Mouse (Mus musculus) liver, embryonic 14.5 days (tissue): ENCODE measurements around the gene Lyst. TPM values are rescaled to one million over a fixed set of nuclear protein-coding genes. Genes with fewer than 3 reads are reported as not detected.

Experiments
- ATAC-seq: fragments of 200-750 bp; cut with Nextera tagmentation; 2 replicates; pipeline ENCODE4 v1.8.0; 2017; ENCODE audit warnings: moderate number of reproducible peaks, mild to moderate bottlenecking, moderate library complexity; ENCODE audit not compliant: insufficient read depth
- DNase-seq, 3 experiments: peaks; one replicate each; pipeline ENCODE4 v3.0.0-alpha.2; 2012 to 2013; ENCODE audit warnings: low read depth in 3 of 3, low spot score in 3 of 3
- H3K27ac ChIP-seq: fragments of 300-500 bp; sonication (generic); 2 replicates; pipeline ENCODE4 v1.5.1; 2014; ENCODE audit warnings: moderate library complexity, mild to moderate bottlenecking, control low read depth, inconsistent platforms
- H3K27me3 ChIP-seq: fragments of 300-500 bp; sonication (generic); 2 replicates; pipeline ENCODE4 v1.6.1; 2014; ENCODE audit warnings: mild to moderate bottlenecking, low read length, moderate library complexity; ENCODE audit not compliant: control insufficient read depth, insufficient read depth
- H3K36me3 ChIP-seq: fragments of 300-500 bp; sonication (generic); replicated peaks from 2 replicates; pipeline ENCODE4 v1.6.1; 2014; ENCODE audit warnings: low read depth; ENCODE audit not compliant: control insufficient read depth, insufficient read depth
- H3K4me1 ChIP-seq, 2 experiments: fragments of 200-500 bp in 1 of 2; fragments of 300-500 bp in 1 of 2; sonication (generic) in 1 of 2; replicated peaks; 2 replicates each; pipeline ENCODE4 v1.6.1; 2012 to 2014; ENCODE audit warnings: antibody characterized with exemption in 1 of 2, inconsistent platforms in 1 of 2, low read length in 1 of 2; ENCODE audit not compliant: control insufficient read depth in 2 of 2, insufficient read depth in 2 of 2
- H3K4me2 ChIP-seq: fragments of 300-500 bp; sonication (generic); 2 replicates; pipeline ENCODE4 v1.6.1; 2014; ENCODE audit warnings: low read depth, mild to moderate bottlenecking, control low read depth, moderate library complexity
- H3K4me3 ChIP-seq, 2 experiments: fragments of 200-500 bp in 1 of 2; fragments of 300-500 bp in 1 of 2; sonication (generic) in 1 of 2; 2 replicates each; pipeline ENCODE4 v1.5.1; 2012 to 2014; ENCODE audit warnings: low read depth in 2 of 2, low read length in 2 of 2, mild to moderate bottlenecking in 2 of 2, control low read depth in 1 of 2, inconsistent platforms in 1 of 2, moderate library complexity in 1 of 2; ENCODE audit not compliant: insufficient read depth in 1 of 2
- H3K9ac ChIP-seq: fragments of 300-500 bp; sonication (generic); replicated peaks from 2 replicates; pipeline ENCODE4 v1.6.1; 2014; ENCODE audit warnings: mild to moderate bottlenecking, control low read depth, moderate library complexity
- H3K9me3 ChIP-seq: fragments of 300-500 bp; sonication (generic); 2 replicates; pipeline ENCODE4 v1.6.1; 2016; ENCODE audit warnings: low read length, mixed read lengths; ENCODE audit not compliant: control insufficient read depth
- CTCF ChIP-seq: IDR thresholded peaks from 2 replicates; pipeline ENCODE4 v1.5.1; 2016; ENCODE audit warnings: antibody characterized with exemption, low read depth, control low read depth
- EP300 ChIP-seq: IDR thresholded peaks from 2 replicates; pipeline ENCODE4 v1.6.1; 2016; ENCODE audit warnings: antibody characterized with exemption, low read depth
- WGBS: fragments of 180-500 bp; shearing (Covaris S2); extraction: QIAGEN DNeasy Blood & Tissue Kit; methylation state at CpG from one replicate; pipeline ENCODE4 v1.1.7; 2014; ENCODE audit not compliant: insufficient replicate concordance; 5-methylcytosine and 5-hydroxymethylcytosine counted together
- polyA plus RNA-seq, 2 experiments: library from polyadenylated mRNA; depleted of rRNA in 1 of 2; stranded (reverse) in 1 of 2; unstranded in 1 of 2; fragments of >200 nt; fragmentation: Nextera tagmentation in 1 of 2; extraction: Ambion mirVana in 1 of 2; gene quantifications; 2 replicates each; pipeline versions ENCODE4 v1.2.1 to v1.2.3; 2012 to 2014

Lyst gene
- polyA plus RNA-seq, 2 experiments = 1.8 to 2.3 TPM

DNA sequence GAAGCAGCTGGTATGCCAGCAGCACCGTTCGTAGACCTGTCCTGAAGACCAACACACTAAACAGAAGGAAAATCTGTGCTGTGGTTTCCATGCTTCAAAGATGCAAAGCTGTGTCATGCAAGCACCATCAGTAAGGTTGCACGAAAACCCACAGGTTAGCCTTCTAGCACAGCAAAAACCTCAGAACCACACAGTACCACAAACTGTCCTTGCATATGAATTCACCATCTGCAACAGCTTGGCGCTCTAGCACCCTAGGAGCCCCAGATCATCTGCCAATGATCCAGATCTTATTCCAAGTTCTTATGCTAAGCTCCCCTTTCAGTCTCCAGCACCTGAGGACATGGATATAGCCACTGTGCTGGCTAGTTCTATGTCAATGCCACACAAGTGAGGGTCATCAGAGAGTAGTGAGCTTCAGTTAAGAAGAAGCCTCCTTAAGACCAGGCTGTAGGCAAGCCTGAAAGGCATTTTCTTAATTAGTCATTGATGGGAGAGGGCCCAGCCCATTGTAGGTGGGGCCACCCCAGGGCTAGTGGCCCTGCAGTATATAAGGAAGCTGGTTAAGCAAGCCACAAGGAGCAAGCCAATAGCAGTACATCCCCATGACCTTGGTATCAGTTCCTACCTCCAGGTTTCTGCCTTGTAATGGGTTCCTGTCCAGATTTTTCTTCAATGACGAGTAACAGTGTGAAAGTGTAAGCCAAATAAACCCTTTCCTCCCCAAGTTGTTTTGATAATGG lies 33.0 kb upstream of the Lyst start:
- 50% methylated on average over 5 of the region's 5 CpGs for WGBS
- Histone ChIP-seq H3K4me1 (0 out of 4 replicates have a peak, but pooled peaks cover 0 to 4% of the 10 kb centered on the region in 2 experiments), H3K27ac (no peak overlapping the region), H3K36me3 (no peaks in the 10 kb centered on the region), H3K9me3 (no peaks in the 10 kb centered on the region), H3K27me3 (no peaks in the 10 kb centered on the region), H3K9ac (no peak overlapping the region), H3K4me3 (no peak overlapping the region), H3K4me2 (no peak overlapping the region)
- ATAC-seq (no peak), DNase-seq (no peak)
- TF ChIP-seq CTCF = no peak
- no peak for TF ChIP-seq EP300

DNA sequence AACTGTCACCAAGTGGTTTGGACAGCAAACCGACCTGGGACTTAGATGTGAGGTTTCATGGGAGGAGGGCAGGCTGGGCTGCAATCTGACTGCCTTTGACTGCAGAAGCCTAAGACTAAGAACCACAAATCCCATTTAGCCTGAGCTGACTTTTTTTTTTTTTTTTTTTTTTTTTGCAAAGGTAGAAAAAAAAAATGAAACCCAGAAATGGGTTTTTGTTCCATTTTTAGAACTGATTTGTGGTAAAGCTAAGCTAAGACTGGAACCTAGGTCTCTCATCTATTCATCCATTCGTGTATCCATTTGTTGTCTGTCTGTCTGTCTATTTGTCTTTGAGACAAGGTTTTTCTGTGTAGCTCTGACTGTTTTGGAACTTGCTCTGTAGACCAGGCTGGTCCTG lies 31.9 kb upstream of the Lyst start:
- H3K4me3 ChIP-seq = no peak overlapping the region
- no peak overlapping the region for H3K27ac ChIP-seq
- ATAC-seq (no peak), DNase-seq (no peak)
- no peak for TF ChIP-seq EP300
- no peak for TF ChIP-seq CTCF
- H3K27me3 ChIP-seq = no peaks in the 10 kb centered on the region
- no peak overlapping the region for H3K9ac ChIP-seq
- no peaks in the 10 kb centered on the region for H3K36me3 ChIP-seq
- H3K4me1 ChIP-seq = 0 out of 4 replicates have a peak, but pooled peaks cover 0 to 4% of the 10 kb centered on the region in 2 experiments
- H3K4me2 ChIP-seq = no peak overlapping the region
- H3K9me3 ChIP-seq = no peaks in the 10 kb centered on the region
- 20% methylated on average over 2 of the region's 2 CpGs for WGBS

DNA sequence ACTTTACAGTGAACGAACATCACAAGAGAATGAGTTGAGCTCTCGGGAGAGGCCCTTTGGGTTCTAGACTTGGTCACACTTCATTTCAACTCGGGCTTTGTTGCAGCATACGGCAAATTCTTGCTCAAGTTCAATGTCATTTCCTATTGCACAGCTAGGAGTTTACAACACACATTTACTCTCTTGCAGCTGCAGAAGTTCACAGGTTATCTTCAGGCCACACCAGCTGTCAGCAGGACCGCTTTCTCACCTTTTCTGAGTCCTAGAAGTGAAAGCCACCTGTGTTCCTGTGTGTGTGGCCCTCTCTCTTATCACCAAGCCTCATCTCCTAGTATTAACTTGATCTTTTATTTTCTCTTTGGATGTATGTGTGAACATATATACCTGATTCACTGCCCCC lies 31.3 kb upstream of the Lyst start:
- TF ChIP-seq EP300 (no peak), CTCF (no peak)

DNA sequence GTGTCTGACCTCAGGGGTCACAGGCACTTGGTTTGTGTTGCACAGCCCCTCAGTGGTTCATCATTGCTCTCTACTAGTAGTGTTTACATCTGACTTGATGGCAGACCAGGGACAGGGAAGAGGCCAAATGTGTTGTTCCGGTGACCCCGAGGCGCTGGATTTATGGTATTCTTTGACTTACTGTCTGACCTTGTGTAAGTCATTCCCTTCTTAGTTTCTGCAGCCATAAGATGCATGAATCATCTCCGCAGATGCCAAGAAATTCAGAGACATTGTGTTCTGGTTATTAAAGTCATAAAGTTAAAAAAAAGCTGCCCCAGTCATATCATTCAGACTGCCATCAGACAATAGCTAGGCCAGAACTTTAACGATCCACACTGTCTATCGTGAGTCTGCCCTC lies 27.6 kb upstream of the Lyst start:
- no peaks in the 10 kb centered on the region for H3K27me3 ChIP-seq
- no peak overlapping the region for H3K4me2 ChIP-seq
- H3K4me1 ChIP-seq = 0 out of 4 replicates have a peak, but pooled peaks cover 0 to 4% of the 10 kb centered on the region in 2 experiments
- no peaks in the 10 kb centered on the region for H3K36me3 ChIP-seq
- DNase-seq = no peak
- H3K4me3 ChIP-seq = no peak overlapping the region
- no peaks in the 10 kb centered on the region for H3K9me3 ChIP-seq
- no peak for ATAC-seq
- WGBS = 76% methylated on average over 6 of the region's 6 CpGs
- TF ChIP-seq CTCF = no peak
- TF ChIP-seq EP300 = no peak
- H3K27ac ChIP-seq = no peak overlapping the region
- H3K9ac ChIP-seq = no peak overlapping the region

More for the DNA sequence above, 31.3 kb upstream of the Lyst start:
- Histone ChIP-seq H3K4me3 (no peak overlapping the region), H3K27me3 (no peaks in the 10 kb centered on the region), H3K9me3 (no peaks in the 10 kb centered on the region), H3K4me2 (no peak overlapping the region), H3K4me1 (0 out of 4 replicates have a peak, but pooled peaks cover 0 to 4% of the 10 kb centered on the region in 2 experiments), H3K27ac (no peak overlapping the region), H3K36me3 (no peaks in the 10 kb centered on the region), H3K9ac (no peak overlapping the region)
- ATAC-seq (0 out of 2 replicates have a peak, but pooled peaks have one; percentile 28), DNase-seq (peak; percentile 13 to 22 (median 22))
- WGBS = 43% methylated on average over 5 of the region's 5 CpGs

DNA sequence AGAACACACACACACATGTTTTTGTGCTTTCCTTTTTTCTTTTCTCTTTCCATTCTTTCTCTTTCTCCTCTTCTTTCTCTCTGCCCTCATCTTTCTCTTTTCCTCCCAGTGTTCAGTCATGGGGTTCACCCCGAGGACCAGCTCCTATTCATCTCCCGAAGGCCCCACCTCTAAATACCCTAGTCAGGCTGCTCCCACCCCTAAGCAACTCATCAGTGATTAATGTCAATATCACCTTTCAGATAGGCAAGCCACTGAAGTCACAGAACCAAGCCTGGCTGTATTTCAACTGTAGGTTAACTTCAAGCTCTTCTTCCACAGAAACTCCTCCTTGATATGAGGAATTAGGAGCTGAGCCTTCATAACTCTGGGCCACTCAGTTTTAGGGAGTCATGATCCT lies 26.1 kb upstream of the Lyst start:
- peaks cover 6 to 10% of the 10 kb centered on the region in 2 experiments; a peak in 3 of 4 replicates for H3K4me1 ChIP-seq
- 48% methylated on average over 2 of the region's 2 CpGs for WGBS

More for the DNA sequence above, 26.1 kb upstream of the Lyst start:
- H3K9ac ChIP-seq = no peak overlapping the region
- no peak for DNase-seq
- H3K27ac ChIP-seq = no peak overlapping the region
- no peak for TF ChIP-seq CTCF
- no peak for TF ChIP-seq EP300
- H3K36me3 ChIP-seq = no peaks in the 10 kb centered on the region
- no peak overlapping the region for H3K4me2 ChIP-seq
- no peaks in the 10 kb centered on the region for H3K9me3 ChIP-seq
- ATAC-seq = no peak
- no peaks in the 10 kb centered on the region for H3K27me3 ChIP-seq
- no peak overlapping the region for H3K4me3 ChIP-seq
